Mouse (Mus musculus) stomach, postnatal 0 days (tissue): Measurements from ENCODE around the gene Agtrap. TPM values are rescaled to one million over a fixed set of nuclear protein-coding genes. Genes with fewer than 3 reads are reported as not detected.

Source experiments
- ATAC-seq: fragments of 200-750 bp; cut with Nextera tagmentation; 2 replicates; pipeline ENCODE4 v1.8.0; 2017; ENCODE audit not compliant: low FRiP score, low TSS enrichment
- DNase-seq: peaks from one replicate; pipeline ENCODE4 v3.0.0-alpha.2; 2016; ENCODE audit warnings: low spot score
- H3K27ac ChIP-seq: fragments of 300-500 bp; sonication (generic); replicated peaks from 2 replicates; pipeline ENCODE4 v1.5.1; 2014; ENCODE audit warnings: mild to moderate bottlenecking, control low read depth
- H3K27me3 ChIP-seq: fragments of 300-500 bp; sonication (generic); 2 replicates; pipeline ENCODE4 v1.6.1; 2014; ENCODE audit warnings: low read length; ENCODE audit not compliant: control insufficient read depth, insufficient read depth
- H3K36me3 ChIP-seq: fragments of 300-500 bp; sonication (generic); 2 replicates; pipeline ENCODE4 v1.6.1; 2014; ENCODE audit warnings: low read length, mixed read lengths; ENCODE audit not compliant: control insufficient read depth, insufficient read depth
- H3K4me1 ChIP-seq: fragments of 300-500 bp; sonication (generic); replicated peaks from 2 replicates; pipeline ENCODE4 v1.6.1; 2014; ENCODE audit warnings: antibody characterized with exemption; ENCODE audit not compliant: control insufficient read depth, insufficient read depth
- H3K4me2 ChIP-seq: fragments of 300-500 bp; sonication (generic); replicated peaks from 2 replicates; pipeline ENCODE4 v1.6.1; 2014; ENCODE audit warnings: low read depth, mild to moderate bottlenecking, control low read depth, moderate library complexity
- H3K4me3 ChIP-seq: fragments of 300-500 bp; sonication (generic); 2 replicates; pipeline ENCODE4 v1.5.1; 2014; ENCODE audit warnings: low read depth, low read length, control low read depth
- H3K9ac ChIP-seq: fragments of 300-500 bp; sonication (generic); 2 replicates; pipeline ENCODE4 v1.6.1; 2014; ENCODE audit warnings: mild to moderate bottlenecking, low read length, control low read depth, mixed read lengths
- H3K9me3 ChIP-seq: fragments of 300-500 bp; sonication (generic); 2 replicates; pipeline ENCODE4 v1.6.1; 2016; ENCODE audit warnings: low read length; ENCODE audit not compliant: control insufficient read depth
- CTCF ChIP-seq: IDR thresholded peaks from 2 replicates; pipeline ENCODE4 v1.5.1; 2016; ENCODE audit warnings: antibody characterized with exemption, low read depth, mild to moderate bottlenecking, moderate library complexity
- EP300 ChIP-seq: optimal IDR thresholded peaks from 2 replicates; pipeline ENCODE3; 2016; ENCODE audit warnings: antibody characterized with exemption
- WGBS: fragments of 180-500 bp; shearing (Covaris S2); extraction: QIAGEN DNeasy Blood & Tissue Kit; methylation state at CpG from one replicate; pipeline ENCODE4 v1.1.7; 2014; 5-methylcytosine and 5-hydroxymethylcytosine counted together
- polyA plus RNA-seq: library from polyadenylated mRNA; unstranded; fragments of >200 nt; fragmentation: Nextera tagmentation; extraction: Ambion mirVana; gene quantifications from 2 replicates; pipeline ENCODE4 v1.2.1, GENCODE M21; 2015

Gene Agtrap
- polyA plus RNA-seq, 1 experiment from 2014 or later = 26.9 TPM

DNA sequence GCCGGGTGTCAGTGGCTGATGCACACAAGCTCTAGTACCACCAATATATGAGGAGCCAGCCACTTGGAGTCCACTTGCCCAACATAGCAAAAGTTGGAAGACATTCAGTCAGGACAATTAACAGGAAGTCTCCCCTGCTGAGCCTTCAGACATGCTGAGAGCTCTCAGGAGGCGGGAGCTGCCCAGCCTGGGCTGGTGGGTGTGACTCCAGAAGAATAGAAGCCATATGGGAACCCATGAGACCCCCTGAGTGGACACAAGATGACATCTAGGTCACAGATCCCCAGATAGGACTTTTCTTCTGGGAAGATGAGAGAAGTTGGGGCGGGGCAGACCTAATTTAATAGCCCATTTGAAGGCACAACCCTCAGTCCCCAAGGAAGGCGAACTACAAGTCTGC lies 1.3 kb upstream of the Agtrap start:
- WGBS = 70% methylated on average over 4 of the region's 4 CpGs

DNA sequence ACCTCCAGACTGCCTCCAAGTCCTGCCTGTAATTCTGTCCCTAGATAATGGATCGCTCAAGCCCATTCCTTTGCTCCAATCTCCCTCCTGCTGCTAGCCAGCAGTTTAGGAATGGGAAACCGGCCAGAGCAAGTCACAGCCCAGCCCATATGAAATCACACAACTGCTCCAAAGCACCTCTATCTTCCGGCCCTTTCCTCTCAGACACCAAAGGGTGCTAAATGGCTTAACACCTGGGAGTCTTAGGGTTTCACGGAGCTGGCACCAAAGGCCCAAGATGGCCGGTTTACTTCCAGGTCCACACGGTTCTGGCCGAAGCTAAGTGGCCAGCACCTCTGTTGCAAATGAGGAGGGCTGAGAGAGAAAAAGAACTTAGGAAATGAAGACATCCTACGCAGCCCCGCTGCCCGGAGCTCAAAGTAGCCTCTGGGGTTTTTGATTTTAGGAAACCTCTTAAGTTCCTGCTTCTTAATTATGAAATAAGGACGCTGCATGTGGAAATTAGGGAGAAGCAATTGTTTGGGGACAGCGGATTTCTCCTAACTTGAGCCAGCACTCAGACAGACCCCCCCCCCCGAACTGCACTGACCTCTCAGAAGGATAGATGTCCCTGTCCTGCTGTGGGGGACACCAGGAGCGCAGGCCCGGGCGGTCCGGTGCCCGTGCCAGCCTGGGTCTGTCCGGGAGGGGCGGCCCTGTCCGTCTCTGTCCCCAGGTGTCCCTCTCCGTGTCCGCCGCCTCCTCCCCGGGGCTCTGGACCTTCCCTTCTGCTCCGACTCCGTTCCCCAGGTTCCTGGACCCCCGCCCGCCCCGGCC lies 532 bp downstream of the Agtrap start:
- WGBS = 4% methylated on average over 19 of the region's 30 CpGs
- DNase-seq (peak; percentile 34), ATAC-seq (peak; percentile 49)
- TF ChIP-seq CTCF (no peak), EP300 (no peak)
- peak overlapping the region; percentile 83 for H3K27ac ChIP-seq
- H3K27me3 ChIP-seq = no peaks in the 10 kb centered on the region
- peak overlapping the region; percentile 75 for H3K4me3 ChIP-seq
- H3K4me1 ChIP-seq = no peaks in the 10 kb centered on the region; the same call in 1 of the 2 replicates
- no peaks in the 10 kb centered on the region for H3K36me3 ChIP-seq
- no peaks in the 10 kb centered on the region for H3K9me3 ChIP-seq
- peak overlapping the region; percentile 77 for H3K4me2 ChIP-seq
- H3K9ac ChIP-seq = peak overlapping the region; percentile 83

More for the DNA sequence above, 1.3 kb upstream of the Agtrap start:
- DNase-seq (no peak), ATAC-seq (no peak)
- no peaks in the 10 kb centered on the region; the same call in 1 of the 2 replicates for H3K4me1 ChIP-seq
- H3K4me2 ChIP-seq = no peak overlapping the region
- no peaks in the 10 kb centered on the region for H3K9me3 ChIP-seq
- no peak overlapping the region for H3K9ac ChIP-seq
- H3K27me3 ChIP-seq = no peaks in the 10 kb centered on the region
- TF ChIP-seq EP300 (no peak), CTCF (no peak)
- H3K4me3 ChIP-seq = no peak overlapping the region
- no peaks in the 10 kb centered on the region for H3K36me3 ChIP-seq
- H3K27ac ChIP-seq = no peak overlapping the region

DNA sequence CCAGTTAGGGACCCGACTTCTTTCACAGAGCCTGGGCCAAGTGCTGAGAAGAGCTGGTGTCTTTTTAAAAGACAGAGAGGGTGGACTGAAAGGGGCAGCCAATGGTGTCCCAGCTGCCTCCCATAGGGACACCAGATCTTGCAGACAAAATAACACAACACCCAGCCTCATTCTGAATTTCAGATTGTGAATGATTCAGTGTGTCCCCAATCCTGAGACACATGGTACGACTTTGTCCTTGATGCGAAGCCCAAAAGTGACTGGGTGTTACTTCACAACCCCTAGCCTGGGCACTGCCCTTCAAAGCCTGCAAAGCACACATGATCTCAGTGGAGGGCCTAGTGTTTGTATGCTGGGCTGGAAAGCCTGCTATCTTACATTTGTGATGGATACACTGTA lies 1.9 kb downstream of the Agtrap start:
- ATAC-seq (no peak), DNase-seq (no peak)
- no peak for TF ChIP-seq EP300
- H3K27ac ChIP-seq = no peak overlapping the region
- no peaks in the 10 kb centered on the region; the same call in 1 of the 2 replicates for H3K4me1 ChIP-seq
- H3K36me3 ChIP-seq = peaks cover 6% of the 10 kb centered on the region
- no peaks in the 10 kb centered on the region for H3K9me3 ChIP-seq
- H3K27me3 ChIP-seq = no peaks in the 10 kb centered on the region
- H3K4me2 ChIP-seq = no peak overlapping the region
- H3K4me3 ChIP-seq = no peak overlapping the region
- 82% methylated on average over 3 of the region's 3 CpGs for WGBS
- no peak overlapping the region for H3K9ac ChIP-seq

DNA sequence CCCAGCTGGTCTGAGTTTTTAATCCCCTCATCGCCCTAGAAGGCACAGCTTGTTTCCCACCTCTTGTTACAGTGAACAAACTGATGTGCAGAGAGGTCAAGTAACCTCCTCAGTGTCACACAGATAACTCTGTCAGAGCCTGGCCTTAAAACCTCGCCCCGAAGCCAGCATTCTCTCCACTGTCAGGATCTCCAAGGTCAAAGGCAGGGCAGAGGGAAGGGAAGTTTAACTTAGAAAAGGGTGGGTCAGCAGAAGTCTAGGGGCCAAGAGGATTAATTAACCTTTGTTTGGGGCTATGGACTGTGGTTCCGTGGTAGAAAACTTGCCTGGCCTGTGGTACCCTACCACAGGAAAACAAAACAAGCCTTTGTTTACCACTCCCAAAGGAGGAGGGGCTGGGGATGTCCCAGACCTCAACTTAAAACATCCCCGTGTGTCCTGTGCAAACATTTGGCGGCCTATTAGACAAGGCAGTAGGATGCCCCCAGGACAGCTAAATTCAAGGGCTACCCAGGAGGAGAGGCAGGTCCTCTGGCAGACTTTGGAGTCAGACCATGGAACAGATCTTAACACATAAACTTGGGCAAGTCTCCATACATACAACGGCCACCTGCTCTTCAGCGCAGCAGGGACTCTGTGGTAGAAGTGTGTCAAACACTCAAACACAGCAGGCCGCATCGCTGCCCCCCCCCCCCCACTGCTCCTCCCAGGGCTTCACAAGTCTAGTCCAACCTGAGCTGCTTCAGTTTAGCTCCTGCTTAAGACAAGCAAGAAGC lies 2.5 kb downstream of the Agtrap start:
- Histone ChIP-seq H3K36me3 (peaks cover 6% of the 10 kb centered on the region), H3K27ac (no peak overlapping the region), H3K9me3 (no peaks in the 10 kb centered on the region), H3K4me2 (no peak overlapping the region), H3K27me3 (no peaks in the 10 kb centered on the region), H3K9ac (no peak overlapping the region), H3K4me1 (no peaks in the 10 kb centered on the region; the same call in 1 of the 2 replicates), H3K4me3 (no peak overlapping the region)
- no peak for TF ChIP-seq EP300
- TF ChIP-seq CTCF = no peak
- no peak for DNase-seq
- no peak for ATAC-seq
- 52% methylated on average over 10 of the region's 10 CpGs for WGBS

DNA sequence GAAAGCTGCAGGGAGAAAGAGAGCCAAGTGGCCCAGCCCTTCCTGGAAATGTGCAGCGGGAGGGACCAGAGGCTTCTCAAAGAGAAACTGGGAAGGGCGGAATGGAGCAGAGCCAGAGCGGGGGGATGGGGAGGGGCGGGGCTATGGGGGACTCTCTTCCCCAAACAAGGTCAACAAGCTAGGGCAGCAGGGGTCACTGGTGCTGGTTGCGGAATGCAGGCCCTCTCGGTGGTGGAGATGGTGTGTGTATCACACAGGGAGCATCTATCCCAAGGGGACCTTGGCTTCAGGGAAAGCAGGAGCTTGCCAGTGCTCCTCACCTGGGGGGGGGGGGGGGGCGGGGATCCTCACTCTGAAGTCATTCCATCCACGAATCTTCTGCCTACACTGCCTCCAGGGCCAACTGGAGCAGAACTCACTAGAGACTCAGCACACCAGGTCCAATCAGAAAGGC lies 3.5 kb downstream of the Agtrap start:
- Histone ChIP-seq H3K4me3 (no peak overlapping the region), H3K27ac (no peak overlapping the region), H3K9me3 (no peaks in the 10 kb centered on the region), H3K27me3 (no peaks in the 10 kb centered on the region), H3K4me1 (no peaks in the 10 kb centered on the region; the same call in 1 of the 2 replicates), H3K9ac (no peak overlapping the region), H3K4me2 (peak overlapping the region; percentile 8; the same call in 1 of the 2 replicates), H3K36me3 (peaks cover 6% of the 10 kb centered on the region)
- 29% methylated on average over 7 of the region's 8 CpGs for WGBS
- no peak for TF ChIP-seq EP300
- TF ChIP-seq CTCF = no peak
- ATAC-seq = peak; percentile 11; the same call in 1 of the 2 replicates
- DNase-seq = peak; percentile 71
